ENCODE assay signal across 17 mouse cellular contexts in the genomic region with DNA sequence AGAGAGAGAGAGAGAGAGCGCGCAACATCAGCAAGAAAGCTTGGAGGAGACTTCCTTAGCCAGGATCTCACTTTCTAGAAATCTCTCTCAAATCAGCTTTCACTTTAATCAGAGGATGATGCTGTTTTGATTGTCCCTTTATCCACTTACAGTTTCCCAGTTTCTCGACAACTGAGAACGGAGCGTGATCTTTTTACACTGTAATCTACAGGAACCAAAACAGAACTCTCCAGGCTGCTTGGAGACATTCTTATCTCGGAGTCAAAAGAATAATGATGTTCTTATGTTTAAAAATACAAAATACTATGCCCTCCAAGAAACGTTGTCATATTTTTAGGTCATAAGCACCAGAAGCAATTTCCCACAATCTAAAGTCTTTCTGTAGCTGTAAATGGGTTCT.
"Had no signal": no experiment of that assay in that cellular context is flagged by ENCODE, and none has a peak within 500 bp of the region (broad histone marks: within the 10 kb centered on the region; RNA-seq: fewer than 3 reads in every experiment).

No protein-coding gene starts in this region.

- DNase-seq: retina, postnatal 1 day; right cerebral cortex, adult 18-20 months; right cerebral cortex, postnatal 14 days; right cerebral cortex, postnatal 25 days; right cerebral cortex, postnatal 4 days; spleen, adult 18-20 months; thymus, adult 18-20 months; thymus, adult 2 months; thymus, postnatal 14 days; thymus, postnatal 25 days; thymus, postnatal 36 days; thymus, postnatal 4 days had no signal

- H3K4me3 ChIP-seq: neural tube, embryonic 12.5 days; neural tube, embryonic 13.5 days; neural tube, embryonic 15.5 days; stomach, embryonic 15.5 days had no signal

- H3K9ac ChIP-seq: neural tube, embryonic 12.5 days; neural tube, embryonic 13.5 days; neural tube, embryonic 15.5 days; stomach, embryonic 15.5 days had no signal

- H3K4me1 ChIP-seq: stomach, embryonic 15.5 days had no signal

- H3K27ac ChIP-seq: neural tube, embryonic 12.5 days; neural tube, embryonic 13.5 days; neural tube, embryonic 15.5 days; stomach, embryonic 15.5 days; stomach, postnatal 0 days had no signal

- H3K27me3 ChIP-seq: neural tube, embryonic 12.5 days; neural tube, embryonic 13.5 days; neural tube, embryonic 15.5 days; stomach, embryonic 15.5 days had no signal

- H3K4me2 ChIP-seq: neural tube, embryonic 12.5 days; neural tube, embryonic 13.5 days; neural tube, embryonic 15.5 days; stomach, embryonic 15.5 days had no signal

- H3K9me3 ChIP-seq: neural tube, embryonic 12.5 days; neural tube, embryonic 13.5 days; neural tube, embryonic 15.5 days; stomach, embryonic 15.5 days had no signal

- H3K36me3 ChIP-seq: neural tube, embryonic 12.5 days; neural tube, embryonic 13.5 days; neural tube, embryonic 15.5 days; stomach, embryonic 15.5 days had no signal
